Mouse (Mus musculus) lung, postnatal 0 days (tissue): ENCODE data around the gene Zscan20. TPM values are rescaled to one million over a fixed set of nuclear protein-coding genes. Genes with fewer than 3 reads are reported as not detected.
"Not testable (repeated sequence)": the region's sequence is repeated elsewhere in the genome, so short reads cannot be mapped to it uniquely, and the experiment has no call there.

Experiments
- ATAC-seq: fragments of 200-750 bp; cut with Nextera tagmentation; 2 replicates; pipeline ENCODE4 v1.8.0; 2017; ENCODE audit warnings: moderate library complexity
- DNase-seq: peaks from one replicate; pipeline ENCODE4 v3.0.0-alpha.2; 2016; ENCODE audit warnings: low spot score
- H3K27ac ChIP-seq: fragments of 300-500 bp; sonication (generic); 2 replicates; pipeline ENCODE4 v1.5.1; 2014; ENCODE audit warnings: antibody characterized with exemption, mild to moderate bottlenecking, low read length, mixed read lengths
- H3K27me3 ChIP-seq: fragments of 300-500 bp; sonication (generic); replicated peaks from 2 replicates; pipeline ENCODE4 v1.6.1; 2014; ENCODE audit warnings: low read length, mixed read lengths; ENCODE audit not compliant: insufficient read depth
- H3K36me3 ChIP-seq: fragments of 300-500 bp; sonication (generic); 2 replicates; pipeline ENCODE4 v1.6.1; 2014; ENCODE audit warnings: low read length, mixed read lengths; ENCODE audit not compliant: insufficient read depth
- H3K4me1 ChIP-seq: fragments of 300-500 bp; sonication (generic); 2 replicates; pipeline ENCODE4 v1.6.1; 2014; ENCODE audit warnings: antibody characterized with exemption, low read depth, low read length, mixed read lengths; ENCODE audit not compliant: insufficient read depth
- H3K4me2 ChIP-seq: fragments of 300-500 bp; sonication (generic); replicated peaks from 2 replicates; pipeline ENCODE4 v1.6.1; 2014; ENCODE audit warnings: low read depth, mild to moderate bottlenecking, low read length, moderate library complexity, mixed read lengths
- H3K4me3 ChIP-seq: fragments of 300-500 bp; sonication (generic); 2 replicates; pipeline ENCODE4 v1.5.1; 2014; ENCODE audit warnings: low read depth, low read length
- H3K9ac ChIP-seq: fragments of 300-500 bp; sonication (generic); replicated peaks from 2 replicates; pipeline ENCODE4 v1.6.1; 2014; ENCODE audit warnings: low read depth, mild to moderate bottlenecking
- H3K9me3 ChIP-seq: fragments of 300-500 bp; sonication (generic); 2 replicates; pipeline ENCODE4 v1.6.1; 2016; ENCODE audit warnings: low read length, mixed read lengths
- CTCF ChIP-seq: IDR thresholded peaks from 2 replicates; pipeline ENCODE4 v1.5.1; 2016; ENCODE audit warnings: antibody characterized with exemption, mild to moderate bottlenecking
- EP300 ChIP-seq: IDR thresholded peaks from 2 replicates; pipeline ENCODE4 v1.6.1; 2016; ENCODE audit warnings: antibody characterized with exemption, mild to moderate bottlenecking, control low read depth
- WGBS: fragments of 180-500 bp; shearing (Covaris S2); extraction: QIAGEN DNeasy Blood & Tissue Kit; methylation state at CpG from one replicate; pipeline ENCODE4 v1.1.7; 2014; 5-methylcytosine and 5-hydroxymethylcytosine counted together
- polyA plus RNA-seq: library from polyadenylated mRNA; unstranded; fragments of >200 nt; fragmentation: Nextera tagmentation; extraction: Ambion mirVana; gene quantifications from 2 replicates; pipeline ENCODE4 v1.2.1, GENCODE M21; 2015

The Zscan20 gene
- polyA plus RNA-seq, 1 experiment from 2014 or later, result 1.1 TPM

- H3K27me3 ChIP-seq, result no peaks in the 10 kb centered on the region
- ATAC-seq, result no peak
- H3K4me1 ChIP-seq, result no peaks in the 10 kb centered on the region
- no peak overlapping the region for H3K27ac ChIP-seq
- peak; percentile 41 for DNase-seq
- H3K4me2 ChIP-seq, result no peak overlapping the region
- no peaks in the 10 kb centered on the region for H3K36me3 ChIP-seq
- TF ChIP-seq CTCF (no peak), EP300 (no peak)
- 45% methylated on average over 4 of the region's 4 CpGs for WGBS
- no peak overlapping the region for H3K9ac ChIP-seq
- no peaks in the 10 kb centered on the region for H3K9me3 ChIP-seq
- H3K4me3 ChIP-seq, result no peak overlapping the region
These were observed 34.1 kb downstream of the Zscan20 start for GRCm38 (mm10) chr4:128575811-128576210.

- no peak for ATAC-seq
- Histone ChIP-seq H3K9ac (no peak overlapping the region), H3K4me3 (no peak overlapping the region), H3K27me3 (no peaks in the 10 kb centered on the region), H3K4me1 (no peaks in the 10 kb centered on the region), H3K36me3 (no peaks in the 10 kb centered on the region), H3K4me2 (no peak overlapping the region), H3K27ac (no peak overlapping the region), H3K9me3 (no peaks in the 10 kb centered on the region)
- WGBS, result 78% methylated on average over 3 of the region's 3 CpGs
- TF ChIP-seq EP300 (no peak), CTCF (peak; percentile 31)
- no peak for DNase-seq
These were observed 49.6 kb downstream of the Zscan20 start for GRCm38 (mm10) chr4:128560327-128560726.

GRCm38 (mm10) chr4:128554198-128554597 lies 55.7 kb downstream of the Zscan20 start:
- no peaks in the 10 kb centered on the region for H3K27me3 ChIP-seq
- H3K4me1 ChIP-seq, result no peaks in the 10 kb centered on the region
- no peak overlapping the region for H3K27ac ChIP-seq
- ATAC-seq, result no peak
- H3K36me3 ChIP-seq, result no peaks in the 10 kb centered on the region
- no peaks in the 10 kb centered on the region for H3K9me3 ChIP-seq
- 93% methylated on average over 2 of the region's 2 CpGs for WGBS
- DNase-seq, result no peak
- no peak overlapping the region for H3K4me3 ChIP-seq
- H3K4me2 ChIP-seq, result no peak overlapping the region
- H3K9ac ChIP-seq, result no peak overlapping the region
- TF ChIP-seq CTCF (no peak), EP300 (no peak)

- Histone ChIP-seq H3K27me3 (no peaks in the 10 kb centered on the region), H3K4me3 (no peak overlapping the region), H3K36me3 (no peaks in the 10 kb centered on the region), H3K27ac (no peak overlapping the region), H3K4me2 (no peak overlapping the region), H3K9ac (no peak overlapping the region), H3K9me3 (no peaks in the 10 kb centered on the region), H3K4me1 (no peaks in the 10 kb centered on the region)
- no peak for TF ChIP-seq CTCF
- no peak for TF ChIP-seq EP300
- WGBS, result 76% methylated on average over 6 of the region's 6 CpGs
- ATAC-seq (no peak), DNase-seq (no peak)
These were observed 59.1 kb downstream of the Zscan20 start for GRCm38 (mm10) chr4:128550756-128551155.

- not testable (repeated sequence) for H3K4me2 ChIP-seq, H3K36me3 ChIP-seq, H3K4me1 ChIP-seq, DNase-seq, H3K4me3 ChIP-seq, H3K9ac ChIP-seq, ATAC-seq, H3K27me3 ChIP-seq, H3K27ac ChIP-seq, H3K9me3 ChIP-seq
- 58% methylated on average over 2 of the region's 2 CpGs for WGBS
These were observed 65.9 kb downstream of the Zscan20 start for GRCm38 (mm10) chr4:128543956-128544486.

- H3K4me3 ChIP-seq, result no peak overlapping the region
- no peaks in the 10 kb centered on the region for H3K27me3 ChIP-seq
- H3K36me3 ChIP-seq, result no peaks in the 10 kb centered on the region
- 26% methylated on average over 2 of the region's 2 CpGs for WGBS
- no peaks in the 10 kb centered on the region for H3K9me3 ChIP-seq
- ATAC-seq (no peak), DNase-seq (peak; percentile 8)
- H3K27ac ChIP-seq, result no peak overlapping the region
- no peaks in the 10 kb centered on the region for H3K4me1 ChIP-seq
- no peak overlapping the region for H3K9ac ChIP-seq
- no peak overlapping the region for H3K4me2 ChIP-seq
- TF ChIP-seq CTCF, result peak; percentile 58
- TF ChIP-seq EP300, result no peak
These were observed 66.5 kb downstream of the Zscan20 start for GRCm38 (mm10) chr4:128543378-128543777.

Other genes with a start within 250 kb of the Zscan20 start
- gene Tlr12, start 8.5 kb upstream of the Zscan20 start, polyA plus RNA-seq, result 2.2 and 3.0 TPM in 2 replicates
- gene Phc2, start 44.6 kb upstream of the Zscan20 start, polyA plus RNA-seq, result 53.6 and 56.3 TPM in 2 replicates
- gene A3galt2, start 145.3 kb upstream of the Zscan20 start, polyA plus RNA-seq, result 0.04 and 0.08 TPM in 2 replicates
- 21.6 and 23.8 TPM in 2 replicates for gene Zfp362, start 195.9 kb upstream of the Zscan20 start, polyA plus RNA-seq